Mouse (Mus musculus): ENCODE measurements at regions not wholly inside any gene's neighbourhood (a gene's known extent, or its start where the extent isn't known, plus 50 kb on each side); places are given as distances from the start of the nearest gene placed in this dataset.

DNA sequence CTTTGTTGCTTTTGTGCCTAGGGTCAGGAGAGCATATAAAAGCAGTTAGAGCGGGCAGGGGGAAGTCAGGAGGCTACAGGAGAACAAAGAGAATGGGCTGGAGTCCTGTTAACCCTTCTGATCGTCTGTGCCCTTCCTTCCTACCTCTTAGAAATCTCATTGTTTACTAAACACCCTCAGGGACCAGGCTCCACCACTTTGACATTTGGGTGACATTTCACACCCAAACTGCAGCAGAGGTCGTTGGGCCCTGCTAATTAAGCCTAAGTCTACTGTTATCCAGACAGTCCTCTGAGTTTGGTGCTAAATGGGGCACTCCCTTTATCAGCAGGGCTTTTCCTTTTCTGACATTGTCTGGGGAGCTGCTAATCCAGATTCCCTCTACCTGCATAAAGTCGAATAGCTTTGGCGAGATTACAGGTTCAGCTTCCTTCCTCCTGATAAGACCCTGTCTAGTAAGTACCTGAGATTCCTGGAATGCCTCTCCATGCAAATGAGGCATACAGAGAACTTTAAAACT, 84.2 kb upstream of the Arglu1 start:
- Histone ChIP-seq H3K4me1 (ENCODE audit: control insufficient read depth, insufficient read depth, low read length) (no peaks in the 10 kb centered on the region), H3K4me2 (ENCODE audit: low read depth, low read length) (no peak overlapping the region), H3K36me3 (ENCODE audit: control insufficient read depth, insufficient read depth, low read length) (no peaks in the 10 kb centered on the region), H3K9me3 (ENCODE audit: control insufficient read depth, low read length) (no peaks in the 10 kb centered on the region), H3K27me3 (replicated peaks; ENCODE audit: control insufficient read depth, insufficient read depth, low read length) (no peaks in the 10 kb centered on the region; the same call in 1 of the 2 replicates), H3K27ac (replicated peaks; ENCODE audit: low read depth, low read length) (no peak overlapping the region), H3K4me3 (ENCODE audit: low read depth, low read length) (no peak overlapping the region), H3K9ac (ENCODE audit: low read depth, low read length) (no peak overlapping the region)
- ATAC-seq (ENCODE audit: low read depth) (no peak), DNase-seq (ENCODE audit: low spot score) (no peak)
- WGBS, result 27% methylated on average over 5 of the region's 5 CpGs

DNA sequence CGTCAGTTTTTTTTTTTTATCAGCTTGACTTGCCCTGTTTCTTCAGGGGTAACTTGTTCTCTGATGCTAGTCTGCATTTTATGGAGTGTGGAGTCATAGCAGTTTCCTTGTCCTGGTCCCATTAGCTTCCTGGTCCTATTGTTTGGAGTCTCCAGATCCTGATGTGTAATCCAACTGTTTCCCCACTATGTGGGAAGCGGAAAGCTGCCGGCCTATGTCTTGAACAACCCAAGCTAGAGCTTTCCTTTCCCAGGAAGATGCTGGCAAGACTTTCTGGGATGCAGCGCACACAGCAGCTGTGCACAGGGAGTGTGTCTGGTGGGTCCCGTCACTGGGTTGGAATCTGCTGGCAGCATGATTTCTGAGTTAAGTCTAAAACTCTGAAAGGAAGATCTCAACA, 82.1 kb upstream of the Arglu1 start:
- no peaks in the 10 kb centered on the region for H3K9me3 ChIP-seq (ENCODE audit: control insufficient read depth, low read length)
- no peaks in the 10 kb centered on the region for H3K27me3 ChIP-seq (replicated peaks; ENCODE audit: control insufficient read depth, insufficient read depth, low read length)
- ATAC-seq (ENCODE audit: low read depth), result no peak
- H3K4me1 ChIP-seq (ENCODE audit: control insufficient read depth, insufficient read depth, low read length), result peaks cover 7% of the 10 kb centered on the region
- no peak overlapping the region for H3K4me3 ChIP-seq (ENCODE audit: low read depth, low read length)
- no peaks in the 10 kb centered on the region for H3K36me3 ChIP-seq (ENCODE audit: control insufficient read depth, insufficient read depth, low read length)
- H3K9ac ChIP-seq (ENCODE audit: low read depth, low read length), result no peak overlapping the region
- DNase-seq (ENCODE audit: low spot score), result peak; percentile 25
- H3K4me2 ChIP-seq (ENCODE audit: low read depth, low read length), result no peak overlapping the region
- H3K27ac ChIP-seq (replicated peaks; ENCODE audit: low read depth, low read length), result no peak overlapping the region
- 71% methylated on average over 5 of the region's 5 CpGs for WGBS

DNA sequence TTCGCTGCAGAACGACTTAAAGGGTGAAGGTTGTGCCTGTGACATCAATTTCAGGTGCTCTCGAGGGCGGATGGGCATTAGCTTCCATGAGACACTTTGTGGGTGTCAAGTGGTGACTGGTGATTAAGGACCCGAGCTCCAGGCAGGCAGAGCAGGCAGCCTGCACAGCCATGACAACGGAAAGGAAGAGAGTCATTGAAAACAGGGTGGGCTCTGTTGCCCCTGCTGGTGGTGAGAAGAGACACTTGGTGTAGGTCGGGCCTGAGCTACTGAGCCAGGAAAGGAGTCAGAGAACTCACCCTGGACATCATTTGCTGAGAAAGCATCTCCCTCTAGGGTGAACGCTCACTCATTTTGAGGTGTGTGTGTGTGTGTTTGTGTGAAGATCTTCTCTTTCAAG, 80.1 kb upstream of the Arglu1 start:
- H3K9ac ChIP-seq (ENCODE audit: low read depth, low read length), result no peak overlapping the region
- no peak overlapping the region for H3K27ac ChIP-seq (replicated peaks; ENCODE audit: low read depth, low read length)
- no peaks in the 10 kb centered on the region for H3K9me3 ChIP-seq (ENCODE audit: control insufficient read depth, low read length)
- no peak overlapping the region for H3K4me2 ChIP-seq (ENCODE audit: low read depth, low read length)
- no peak overlapping the region for H3K4me3 ChIP-seq (ENCODE audit: low read depth, low read length)
- H3K36me3 ChIP-seq (ENCODE audit: control insufficient read depth, insufficient read depth, low read length), result no peaks in the 10 kb centered on the region
- no peak for ATAC-seq (ENCODE audit: low read depth)
- no peak for DNase-seq (ENCODE audit: low spot score)
- H3K27me3 ChIP-seq (replicated peaks; ENCODE audit: control insufficient read depth, insufficient read depth, low read length), result no peaks in the 10 kb centered on the region
- peaks cover 10% of the 10 kb centered on the region for H3K4me1 ChIP-seq (ENCODE audit: control insufficient read depth, insufficient read depth, low read length)
- WGBS, result 77% methylated on average over 8 of the region's 8 CpGs

DNA sequence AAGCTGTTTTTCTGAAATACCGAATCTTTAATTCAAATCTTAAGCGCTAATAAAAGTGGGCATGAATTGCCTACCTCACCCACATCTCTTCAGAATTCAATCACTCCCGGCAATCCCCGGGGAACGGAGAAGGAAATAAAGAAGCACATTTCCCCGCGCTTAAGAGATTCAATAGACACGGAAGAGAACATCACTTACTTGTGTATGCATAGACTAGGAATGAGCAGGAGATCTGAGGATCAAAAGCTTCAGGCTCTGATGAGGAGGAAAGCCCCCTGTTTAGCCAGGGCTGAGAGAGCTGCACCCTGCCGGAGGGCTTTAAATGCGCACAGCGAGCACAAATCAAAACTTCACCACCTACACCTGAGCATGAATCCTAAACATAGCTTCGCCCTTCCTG, 72.0 kb upstream of the Arglu1 start:
- Histone ChIP-seq H3K9ac (ENCODE audit: low read depth, low read length) (no peak overlapping the region), H3K27ac (replicated peaks; ENCODE audit: low read depth, low read length) (no peak overlapping the region), H3K9me3 (ENCODE audit: control insufficient read depth, low read length) (no peaks in the 10 kb centered on the region), H3K27me3 (replicated peaks; ENCODE audit: control insufficient read depth, insufficient read depth, low read length) (no peaks in the 10 kb centered on the region), H3K36me3 (ENCODE audit: control insufficient read depth, insufficient read depth, low read length) (no peaks in the 10 kb centered on the region), H3K4me2 (ENCODE audit: low read depth, low read length) (no peak overlapping the region), H3K4me3 (ENCODE audit: low read depth, low read length) (no peak overlapping the region), H3K4me1 (ENCODE audit: control insufficient read depth, insufficient read depth, low read length) (peaks cover 4% of the 10 kb centered on the region; the same call in 1 of the 2 replicates)
- WGBS, result 85% methylated on average over 12 of the region's 12 CpGs
- ATAC-seq (ENCODE audit: low read depth) (no peak), DNase-seq (ENCODE audit: low spot score) (no peak)

DNA sequence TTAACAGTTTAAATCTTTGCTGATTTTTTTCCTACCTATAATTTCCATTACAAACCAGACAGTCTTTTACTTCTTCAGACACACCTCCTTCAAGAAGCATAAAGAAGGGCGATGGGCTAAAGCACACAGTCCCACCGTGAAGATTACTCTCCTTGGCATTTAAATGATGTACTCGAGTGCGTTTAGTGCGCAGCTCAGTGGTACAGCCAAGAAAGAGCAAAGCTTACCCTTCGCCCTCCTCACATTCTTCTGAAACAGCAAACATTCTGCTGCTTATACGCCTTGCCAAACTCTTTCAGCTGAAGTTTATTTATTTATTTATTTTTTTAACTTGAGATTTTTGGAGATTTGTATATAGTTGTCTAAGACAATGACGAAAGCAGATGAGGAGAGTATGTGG, 68.0 kb upstream of the Arglu1 start:
- 64% methylated on average over 8 of the region's 8 CpGs for WGBS
- Histone ChIP-seq H3K27ac (replicated peaks; ENCODE audit: low read depth, low read length) (no peak overlapping the region), H3K4me1 (ENCODE audit: control insufficient read depth, insufficient read depth, low read length) (0 out of 2 replicates have a peak, but pooled peaks cover 3% of the 10 kb centered on the region), H3K9me3 (ENCODE audit: control insufficient read depth, low read length) (no peaks in the 10 kb centered on the region), H3K9ac (ENCODE audit: low read depth, low read length) (no peak overlapping the region), H3K36me3 (ENCODE audit: control insufficient read depth, insufficient read depth, low read length) (no peaks in the 10 kb centered on the region), H3K4me3 (ENCODE audit: low read depth, low read length) (no peak overlapping the region), H3K27me3 (replicated peaks; ENCODE audit: control insufficient read depth, insufficient read depth, low read length) (no peaks in the 10 kb centered on the region), H3K4me2 (ENCODE audit: low read depth, low read length) (no peak overlapping the region)
- DNase-seq (ENCODE audit: low spot score) (peak; percentile 53), ATAC-seq (ENCODE audit: low read depth) (peak; percentile 30; the same call in 1 of the 2 replicates)

DNA sequence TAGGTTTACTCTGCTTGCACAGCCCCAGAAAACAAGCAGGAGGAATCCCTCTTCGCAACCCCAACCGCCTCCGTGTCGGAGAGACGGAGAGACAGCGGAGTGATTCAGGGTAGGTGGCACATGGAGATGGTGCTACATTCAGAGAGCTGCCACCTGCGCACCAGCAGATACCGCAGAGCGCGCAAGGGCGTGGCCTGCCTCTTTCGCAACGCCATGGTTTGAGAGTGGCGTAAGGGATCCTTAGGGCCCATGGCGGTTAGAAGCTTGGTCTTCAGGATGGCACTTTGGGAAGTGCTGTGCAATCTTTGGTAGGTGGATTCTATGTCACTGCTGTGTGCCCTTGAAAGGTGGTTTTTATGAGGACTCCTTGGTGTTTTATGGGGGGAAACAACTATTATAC, 60.9 kb upstream of the Arglu1 start:
- H3K9me3 ChIP-seq (ENCODE audit: control insufficient read depth, low read length), result no peaks in the 10 kb centered on the region
- H3K36me3 ChIP-seq (ENCODE audit: control insufficient read depth, insufficient read depth, low read length), result no peaks in the 10 kb centered on the region
- no peak overlapping the region for H3K9ac ChIP-seq (ENCODE audit: low read depth, low read length)
- WGBS, result 93% methylated on average over 15 of the region's 15 CpGs
- H3K27ac ChIP-seq (replicated peaks; ENCODE audit: low read depth, low read length), result no peak overlapping the region
- DNase-seq (ENCODE audit: low spot score) (no peak), ATAC-seq (ENCODE audit: low read depth) (no peak)
- H3K27me3 ChIP-seq (replicated peaks; ENCODE audit: control insufficient read depth, insufficient read depth, low read length), result no peaks in the 10 kb centered on the region
- H3K4me2 ChIP-seq (ENCODE audit: low read depth, low read length), result no peak overlapping the region
- no peak overlapping the region for H3K4me3 ChIP-seq (ENCODE audit: low read depth, low read length)
- H3K4me1 ChIP-seq (ENCODE audit: control insufficient read depth, insufficient read depth, low read length), result no peaks in the 10 kb centered on the region

DNA sequence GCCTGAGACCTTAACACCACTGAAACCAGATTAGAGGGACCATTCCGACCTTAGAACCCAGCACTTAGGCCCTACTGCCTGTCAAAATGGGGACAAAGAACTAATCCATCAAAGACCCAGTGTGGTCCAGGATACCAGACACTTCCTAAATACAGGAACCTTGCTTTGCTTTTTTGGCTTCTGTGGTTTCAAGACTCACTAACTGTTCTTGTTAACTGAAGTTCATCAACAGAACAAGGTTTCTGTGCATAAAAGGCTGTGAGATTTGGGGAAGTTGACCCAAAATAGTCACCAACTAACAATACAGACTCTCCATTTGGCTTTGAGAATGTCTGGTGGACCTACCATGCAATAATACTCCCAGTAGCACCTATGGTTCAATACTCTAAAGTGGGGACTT, 56.4 kb upstream of the Arglu1 start:
- no peaks in the 10 kb centered on the region for H3K4me1 ChIP-seq (ENCODE audit: control insufficient read depth, insufficient read depth, low read length)
- no peak overlapping the region for H3K9ac ChIP-seq (ENCODE audit: low read depth, low read length)
- no peak overlapping the region for H3K27ac ChIP-seq (replicated peaks; ENCODE audit: low read depth, low read length)
- H3K36me3 ChIP-seq (ENCODE audit: control insufficient read depth, insufficient read depth, low read length), result no peaks in the 10 kb centered on the region
- no peaks in the 10 kb centered on the region for H3K9me3 ChIP-seq (ENCODE audit: control insufficient read depth, low read length)
- 84% methylated on average over 1 of the region's 1 CpGs for WGBS
- no peak for DNase-seq (ENCODE audit: low spot score)
- ATAC-seq (ENCODE audit: low read depth), result no peak
- H3K4me2 ChIP-seq (ENCODE audit: low read depth, low read length), result no peak overlapping the region
- no peak overlapping the region for H3K4me3 ChIP-seq (ENCODE audit: low read depth, low read length)
- H3K27me3 ChIP-seq (replicated peaks; ENCODE audit: control insufficient read depth, insufficient read depth, low read length), result no peaks in the 10 kb centered on the region

DNA sequence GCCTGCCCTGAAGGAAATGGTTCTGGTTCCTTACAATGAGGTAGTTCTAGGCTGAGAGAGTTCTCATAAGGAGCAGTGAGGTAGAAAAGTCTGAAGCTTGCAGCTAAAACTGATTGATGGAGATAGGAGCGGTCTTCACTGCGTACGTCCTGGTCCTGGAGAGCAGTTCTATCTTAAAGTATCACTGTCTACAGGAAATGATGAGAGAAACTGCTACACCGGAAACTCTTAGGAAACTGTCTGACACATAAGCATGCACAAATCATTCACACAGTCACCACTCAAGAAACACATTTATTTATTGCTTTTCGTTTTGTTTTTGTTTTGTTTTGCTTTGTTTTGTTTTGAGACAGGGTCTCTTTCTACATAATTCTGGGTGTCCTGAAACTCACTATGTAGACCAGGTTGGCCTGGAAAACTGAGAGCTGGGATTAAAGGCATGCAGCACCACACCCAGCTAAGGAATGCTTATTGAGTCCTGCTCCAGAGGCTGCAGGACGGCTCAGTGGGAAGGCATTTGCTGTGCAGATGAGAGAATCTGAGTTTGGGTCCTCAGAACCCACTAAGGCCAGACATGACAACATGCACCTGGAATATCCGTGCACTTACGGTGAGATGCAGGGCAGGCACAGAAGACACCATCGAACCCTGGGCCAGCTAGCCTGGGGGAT, 55.4 kb upstream of the Arglu1 start:
- H3K9me3 ChIP-seq (ENCODE audit: control insufficient read depth, low read length), result no peaks in the 10 kb centered on the region
- no peaks in the 10 kb centered on the region for H3K27me3 ChIP-seq (replicated peaks; ENCODE audit: control insufficient read depth, insufficient read depth, low read length)
- H3K4me2 ChIP-seq (ENCODE audit: low read depth, low read length), result no peak overlapping the region
- no peak overlapping the region for H3K27ac ChIP-seq (replicated peaks; ENCODE audit: low read depth, low read length)
- ATAC-seq (ENCODE audit: low read depth), result no peak
- no peak overlapping the region for H3K9ac ChIP-seq (ENCODE audit: low read depth, low read length)
- WGBS, result 85% methylated on average over 9 of the region's 9 CpGs
- H3K4me3 ChIP-seq (ENCODE audit: low read depth, low read length), result no peak overlapping the region
- no peak for DNase-seq (ENCODE audit: low spot score)
- H3K4me1 ChIP-seq (ENCODE audit: control insufficient read depth, insufficient read depth, low read length), result no peaks in the 10 kb centered on the region
- H3K36me3 ChIP-seq (ENCODE audit: control insufficient read depth, insufficient read depth, low read length), result no peaks in the 10 kb centered on the region

All from embryonic facial prominence, embryonic 14.5 days (tissue).